Comparison of ENCODE assay signal across 9 mouse cellular contexts in genomic region chr2:21261370-21262006, GRCm38 (mm10). TPM values are rescaled to one million over a fixed set of nuclear protein-coding genes. Genes with fewer than 3 reads are reported as not detected.
DNase-seq lines count a peak whose midpoint lies in the region; ATAC-seq lines count a peak whose summit lies in the region.
"Had no signal": no experiment of that assay in that cellular context is flagged by ENCODE, and none has a peak within 500 bp of the region (broad histone marks: within the 10 kb centered on the region; RNA-seq: fewer than 3 reads in every experiment).

No protein-coding gene starts in this region.

- no peaks in the 10 kb centered on the region for H3K9me3 ChIP-seq in forebrain, embryonic 16.5 days (ENCODE audit: control insufficient read depth, low read length)
- no peaks in the 10 kb centered on the region for H3K9me3 ChIP-seq in lung, embryonic 15.5 days

- H3K4me1 ChIP-seq in forebrain, embryonic 16.5 days (replicated peaks; ENCODE audit: control insufficient read depth, insufficient read depth, low read length): peaks cover 7% of the 10 kb centered on the region; the same call in 1 of the 2 replicates
- peaks cover 21% of the 10 kb centered on the region; the same call in 1 of the 2 replicates for H3K4me1 ChIP-seq in lung, embryonic 15.5 days

- ATAC-seq in forebrain, embryonic 16.5 days: peak; percentile 91
- ATAC-seq in hematopoietic stem cell, adult 5-6 weeks (replicated peaks in 1 of 2; ENCODE audit: insufficient read depth in 1 of 2, low FRiP score in 2 of 2, low TSS enrichment in 1 of 2, low read depth in 1 of 2, poor library complexity in 2 of 2, severe bottlenecking in 2 of 2): peak; percentile 97 to 98
- peak; percentile 79; the same call in 1 of the 2 replicates for ATAC-seq in lung, embryonic 15.5 days (ENCODE audit: borderline replicate concordance, extremely low read depth, low FRiP score, low TSS enrichment)

- DNase-seq in MN1 (ENCODE audit: low spot score): peak; percentile 75
- peak; percentile 57 for DNase-seq in cerebellum, adult 11-12 months
- DNase-seq in layer of hippocampus, adult 18-20 months (ENCODE audit: low spot score in 2 of 2): peak; percentile 23 to 77
- DNase-seq in ovary, postnatal 14 days (ENCODE audit: low spot score): peak; percentile 49
- peak; percentile 24 to 36 for DNase-seq in urinary bladder, postnatal 36 days (ENCODE audit: low spot score in 2 of 2)

- H3K27ac ChIP-seq in forebrain, embryonic 16.5 days (ENCODE audit: low read length): no peak overlapping the region
- H3K27ac ChIP-seq in lung, embryonic 15.5 days: no peak overlapping the region
- H3K27ac ChIP-seq: macrophage had no signal

- H3K4me2 ChIP-seq in forebrain, embryonic 16.5 days (ENCODE audit: low read length): no peak overlapping the region
- no peak overlapping the region for H3K4me2 ChIP-seq in lung, embryonic 15.5 days

- no peaks in the 10 kb centered on the region for H3K27me3 ChIP-seq in forebrain, embryonic 16.5 days (replicated peaks; ENCODE audit: control insufficient read depth, insufficient read depth, low read length)
- H3K27me3 ChIP-seq in lung, embryonic 15.5 days: no peaks in the 10 kb centered on the region

- H3K9ac ChIP-seq in forebrain, embryonic 16.5 days (replicated peaks; ENCODE audit: low read depth, low read length): no peak overlapping the region
- H3K9ac ChIP-seq in lung, embryonic 15.5 days: no peak overlapping the region

- WGBS in forebrain, embryonic 16.5 days: 23% methylated on average over 4 of the region's 4 CpGs
- 19% methylated on average over 4 of the region's 4 CpGs for WGBS in lung, embryonic 15.5 days

- H3K36me3 ChIP-seq in forebrain, embryonic 16.5 days (ENCODE audit: control insufficient read depth, insufficient read depth): no peaks in the 10 kb centered on the region
- H3K36me3 ChIP-seq in lung, embryonic 15.5 days: no peaks in the 10 kb centered on the region

- H3K4me3 ChIP-seq in forebrain, embryonic 16.5 days (replicated peaks; ENCODE audit: low read length): no peak overlapping the region
- no peak overlapping the region for H3K4me3 ChIP-seq in lung, embryonic 15.5 days

RNA-seq across cellular contexts. Expression of gene Thnsl1, which starts 56.0 kb away (rescaled TPM):
- 25.4 and 28.8 TPM in 2 replicates for polyA plus RNA-seq in forebrain, embryonic 16.5 days (2015; fragmentation: Nextera tagmentation; extraction: Ambion mirVana)
- 10.1 and 12.6 TPM in 2 replicates for total RNA-seq in hematopoietic stem cell, adult 5-6 weeks (2017)
- 10 to 100 TPM; 19.2 to 21.6 TPM for total RNA-seq in layer of hippocampus, adult 18-20 months (2021)
- 7.0 and 8.5 TPM in 2 replicates for polyA plus RNA-seq in lung, embryonic 15.5 days (2015; fragmentation: Nextera tagmentation; extraction: Ambion mirVana)

RNA-seq across cellular contexts. Expression of gene Enkur, which starts 56.3 kb away (rescaled TPM):
- polyA plus RNA-seq in forebrain, embryonic 16.5 days (2015; fragmentation: Nextera tagmentation; extraction: Ambion mirVana): 2.7 and 3.4 TPM in 2 replicates
- 5.4 and 7.9 TPM in 2 replicates for total RNA-seq in hematopoietic stem cell, adult 5-6 weeks (2017)
- total RNA-seq in layer of hippocampus, adult 18-20 months (2021): 1 to 10 TPM; 2.6 to 3.0 TPM
- polyA plus RNA-seq in lung, embryonic 15.5 days (2015; fragmentation: Nextera tagmentation; extraction: Ambion mirVana): 2.9 and 3.0 TPM in 2 replicates
- polyA plus RNA-seq: macrophage had no signal
